Mouse (Mus musculus): Measurements from ENCODE around the gene Nfkb2.

Nfkb2 gene

DNA sequence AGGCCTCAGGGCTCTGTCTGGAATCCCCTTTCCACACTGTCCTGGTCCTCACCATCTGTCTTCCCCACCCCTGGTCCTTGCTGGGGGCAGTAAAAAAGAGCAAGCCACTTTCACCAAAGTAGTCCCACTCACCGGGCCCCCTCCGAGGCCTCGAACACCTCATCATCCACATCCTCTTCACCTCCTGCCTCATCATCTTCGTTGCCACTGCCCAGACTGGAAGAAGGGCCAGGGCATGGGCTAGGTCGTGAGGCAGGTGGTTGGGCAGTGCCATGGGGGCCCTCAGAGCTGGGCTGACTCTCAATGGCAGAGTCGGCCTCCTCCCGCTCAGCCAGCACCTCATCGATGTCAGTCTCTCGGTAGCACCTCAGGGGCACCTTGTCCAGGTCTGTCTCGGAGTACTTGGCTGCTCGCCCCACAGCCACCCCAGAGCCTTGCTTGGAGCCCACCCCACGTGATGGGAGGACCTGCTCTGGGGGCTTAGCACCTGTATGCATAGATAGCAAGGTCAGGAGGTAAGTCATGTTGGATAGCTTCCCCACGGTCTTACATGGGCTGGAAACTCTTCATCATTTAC lies 19.0 kb downstream of the Nfkb2 start:
- no peak for DNase-seq (ENCODE audit: low spot score in 2 of 2)

DNA sequence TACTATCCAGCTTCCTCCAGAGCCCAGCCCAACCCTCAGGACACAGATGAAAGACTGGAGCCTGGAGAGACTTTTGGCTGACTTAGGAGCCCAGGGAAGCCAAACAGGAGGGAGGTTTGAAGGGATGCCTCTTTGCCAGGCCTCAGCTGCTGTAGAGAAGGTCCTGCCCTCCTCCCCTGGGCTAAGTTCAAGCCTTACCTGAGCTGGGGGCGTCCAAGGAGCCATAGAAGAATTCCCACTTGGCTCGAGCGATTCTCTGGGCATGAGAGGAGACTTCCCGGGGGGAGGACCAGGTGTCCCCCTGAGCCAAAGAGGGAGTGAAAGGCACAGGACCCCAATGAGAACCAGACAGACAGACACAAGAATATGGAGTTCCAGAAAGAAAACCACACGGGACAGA lies 19.6 kb downstream of the Nfkb2 start:
- no peak for DNase-seq (ENCODE audit: low spot score in 2 of 2)

DNA sequence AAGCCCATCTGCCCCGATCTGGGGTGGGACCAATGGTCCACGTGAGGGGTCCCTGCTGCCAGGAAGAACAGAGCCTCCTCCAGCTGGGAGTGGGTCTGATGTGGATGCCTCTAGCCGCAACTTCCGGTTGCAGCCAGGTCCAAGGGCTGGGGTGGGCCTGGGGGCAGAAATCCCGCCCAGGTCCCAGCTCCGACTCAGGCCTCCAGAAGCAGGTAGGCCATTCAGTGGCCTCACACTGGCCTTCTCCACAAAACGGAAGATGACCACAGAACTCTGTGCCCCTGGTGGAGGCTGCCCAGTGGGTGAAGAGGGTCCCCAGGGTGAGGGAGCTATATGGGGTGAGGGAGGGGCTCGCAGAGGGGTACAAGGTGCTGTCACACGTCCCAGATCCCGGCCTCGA lies 20.2 kb downstream of the Nfkb2 start:
- DNase-seq (ENCODE audit: low spot score in 2 of 2): no peak

DNA sequence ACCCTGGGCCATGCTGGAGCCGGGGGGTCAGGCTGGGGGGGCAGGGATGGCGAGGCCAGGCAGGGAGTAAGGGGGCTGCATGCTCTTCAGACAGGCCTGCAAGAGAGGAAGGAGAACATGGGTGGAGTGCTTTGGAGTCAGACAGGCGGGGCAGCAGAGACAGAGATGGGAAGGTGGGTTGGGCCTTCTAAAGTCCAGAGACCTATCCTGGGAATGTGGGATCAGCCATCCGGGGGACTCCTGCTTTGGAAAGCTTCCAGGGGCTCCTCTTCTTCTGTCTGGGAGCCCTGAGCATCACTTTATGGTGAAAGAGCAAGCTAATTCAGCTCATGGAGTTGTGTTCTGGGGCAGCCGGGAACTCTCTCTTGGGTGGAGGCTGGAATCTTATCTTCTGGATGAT lies 20.8 kb downstream of the Nfkb2 start:
- DNase-seq (ENCODE audit: low spot score in 2 of 2): no peak

DNA sequence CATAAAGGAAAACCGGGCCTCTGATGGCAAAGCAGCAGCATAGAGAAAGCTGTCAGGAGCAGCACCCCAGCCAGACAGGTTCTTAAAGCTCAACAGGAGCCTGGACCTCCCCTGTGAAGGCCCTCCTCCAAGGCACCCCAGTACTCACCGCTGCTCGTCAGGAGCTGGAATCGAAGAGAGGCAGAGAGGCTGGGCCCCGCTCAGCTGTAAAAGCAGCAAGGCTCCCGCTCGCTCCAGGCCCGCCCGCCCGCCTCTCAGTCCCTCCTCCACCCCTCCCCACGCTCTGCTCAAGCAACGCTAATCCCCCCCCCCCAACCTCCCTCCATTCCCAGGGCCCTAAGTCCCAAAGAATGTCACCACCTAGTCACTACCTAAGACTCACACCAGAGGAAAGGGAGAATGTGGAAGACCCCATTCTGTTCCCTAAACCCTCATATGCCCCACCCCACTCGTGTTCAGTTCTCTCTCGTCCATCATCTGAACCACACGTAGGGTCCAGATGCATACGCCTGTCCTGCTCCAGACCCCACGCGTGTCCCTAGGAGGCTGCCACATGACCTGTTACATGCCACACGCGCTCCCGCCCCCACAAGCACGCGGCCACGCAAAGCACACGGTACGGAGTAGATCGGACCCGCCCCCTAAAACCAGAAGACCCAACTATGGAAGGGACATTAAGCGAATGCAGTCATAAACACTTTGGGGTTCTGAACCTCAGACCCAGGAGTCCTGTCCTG lies 22.1 kb downstream of the Nfkb2 start:
- DNase-seq (ENCODE audit: low spot score in 2 of 2): no peak

DNA sequence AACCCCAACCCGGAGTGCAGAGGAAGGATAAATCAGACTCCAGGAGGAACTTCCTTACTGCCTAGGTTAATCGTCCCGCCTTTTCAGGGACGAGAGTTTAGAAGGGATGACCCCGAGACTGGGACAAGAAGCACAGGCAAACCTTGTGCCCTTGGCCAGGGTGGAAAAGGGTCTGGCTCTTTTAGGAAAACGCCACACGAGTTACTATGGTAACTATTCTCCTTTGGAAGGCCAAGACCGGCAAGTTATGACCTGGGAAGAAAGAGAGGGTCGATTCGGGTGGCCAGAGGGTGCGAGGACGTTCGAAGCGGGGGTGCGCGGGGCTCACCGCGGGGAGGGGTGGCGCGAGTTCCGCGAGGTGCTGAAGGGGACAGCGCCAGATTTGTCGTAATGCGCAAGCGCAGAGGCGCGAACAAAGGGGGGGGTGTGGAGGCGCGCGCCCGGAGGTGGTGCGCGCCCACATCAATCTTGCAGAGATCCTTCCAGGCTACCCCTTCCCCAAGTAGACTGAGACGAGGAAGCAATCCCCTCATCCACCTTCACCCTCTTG lies 22.7 kb downstream of the Nfkb2 start, which contains the start of gene Psd:
Gene Psd, minus strand, starts transcription at position 401 of the 550 bp plus-strand sequence.
- DNase-seq (ENCODE audit: low spot score in 2 of 2): peak in 1 of 2 experiments; percentile 74

DNA sequence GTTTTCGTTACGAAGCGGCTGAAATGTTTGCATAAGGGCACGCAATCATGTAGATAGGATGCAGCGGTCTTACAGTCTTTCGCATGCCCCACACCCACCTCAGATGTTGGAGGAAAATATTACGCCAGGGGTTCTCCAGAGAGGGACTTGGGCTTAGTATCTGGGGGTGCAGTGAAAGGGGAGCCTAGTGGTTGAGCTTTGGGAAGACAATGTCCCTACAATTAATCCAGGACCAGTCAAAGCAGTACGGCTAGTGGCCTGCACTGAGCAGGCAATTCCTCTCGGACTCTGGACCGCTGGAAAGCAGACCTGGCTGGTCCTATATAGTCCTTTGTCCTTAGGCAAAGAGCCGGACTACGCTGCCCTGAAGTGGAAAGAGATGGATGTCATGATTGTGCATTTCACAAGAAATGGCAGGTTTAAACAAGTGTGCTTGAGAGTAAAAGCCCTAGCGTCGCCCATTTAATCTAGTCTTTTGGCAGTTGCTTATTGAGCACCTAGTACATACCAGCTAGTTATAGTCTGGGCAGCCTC lies 23.5 kb downstream of the Nfkb2 start:
- DNase-seq (ENCODE audit: low spot score in 2 of 2): no peak

DNA sequence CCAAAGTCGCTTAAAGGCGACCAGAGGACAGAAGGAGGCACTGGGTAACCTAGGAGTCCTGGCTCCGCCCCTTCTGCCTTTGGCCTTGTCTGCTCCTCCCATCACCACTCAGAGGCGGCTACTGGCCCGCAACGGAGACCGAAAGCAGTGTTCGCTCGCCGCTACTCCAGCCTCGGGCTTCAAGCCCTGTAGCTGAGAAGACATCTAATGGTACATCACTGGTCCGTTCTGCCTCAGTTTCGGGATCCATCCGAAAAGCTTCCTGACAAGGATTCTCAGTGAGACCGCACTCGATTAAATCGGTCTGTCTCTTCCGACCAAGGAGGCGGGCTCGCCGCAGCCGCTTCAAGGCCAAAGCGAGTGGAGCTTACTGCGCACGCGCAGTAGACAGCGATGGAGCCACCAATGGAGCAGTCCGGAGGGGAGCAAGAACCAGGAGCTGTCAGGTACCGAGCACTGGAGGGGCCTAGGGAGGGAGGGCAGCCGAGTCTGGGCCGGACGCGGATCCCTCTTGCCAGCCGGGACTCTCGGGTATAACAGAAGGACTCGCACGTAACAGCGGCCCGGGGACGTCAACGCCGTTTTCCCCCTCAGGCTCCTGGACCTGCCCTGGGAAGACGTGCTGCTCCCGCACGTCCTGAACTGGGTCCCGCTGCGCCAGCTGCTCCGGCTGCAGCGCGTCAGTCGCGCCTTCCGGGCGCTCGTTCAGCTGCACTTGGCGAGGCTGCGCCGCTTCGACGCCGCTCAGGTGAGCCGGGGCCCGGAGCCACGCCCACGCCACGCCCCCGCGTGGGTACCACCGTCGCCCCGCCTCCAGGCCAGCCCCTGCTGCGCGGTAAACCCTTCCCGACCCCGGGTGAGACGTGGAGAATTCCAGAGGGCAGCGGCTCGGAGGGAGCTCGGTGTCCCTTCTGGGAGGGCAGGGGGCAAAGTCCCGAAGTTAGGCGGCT lies 24.2 kb downstream of the Nfkb2 start, which contains the start of gene Fbxl15:
Gene Fbxl15, plus strand, starts transcription at position 104 of the 950 bp plus-strand sequence.
- peak; percentile 83 to 93 for DNase-seq (ENCODE audit: low spot score in 2 of 2)

DNA sequence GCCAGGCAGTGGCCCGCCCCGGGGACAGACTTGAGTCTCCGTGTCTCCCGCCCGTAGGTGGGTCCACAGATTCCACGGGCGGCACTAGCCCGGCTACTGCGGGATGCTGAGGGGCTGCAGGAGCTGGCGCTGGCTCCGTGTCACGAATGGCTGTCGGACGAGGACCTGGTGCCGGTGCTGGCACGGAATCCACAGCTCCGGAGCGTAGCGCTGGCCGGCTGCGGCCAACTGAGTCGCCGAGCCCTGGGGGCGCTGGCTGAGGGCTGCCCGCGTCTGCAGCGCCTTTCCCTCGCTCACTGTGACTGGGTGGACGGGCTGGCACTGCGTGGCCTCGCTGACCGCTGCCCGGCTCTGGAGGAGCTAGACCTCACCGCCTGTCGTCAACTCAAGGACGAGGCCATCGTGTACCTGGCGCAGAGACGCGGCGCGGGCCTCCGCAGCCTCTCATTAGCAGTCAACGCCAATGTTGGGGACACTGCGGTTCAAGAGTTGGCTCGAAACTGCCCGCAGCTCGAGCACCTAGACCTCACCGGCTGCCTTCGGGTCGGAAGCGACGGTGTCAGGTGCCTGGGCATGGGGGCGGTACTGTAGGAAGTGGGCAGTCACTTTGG lies 25.0 kb downstream of the Nfkb2 start:
- no peak for DNase-seq (ENCODE audit: low spot score in 2 of 2)

DNA sequence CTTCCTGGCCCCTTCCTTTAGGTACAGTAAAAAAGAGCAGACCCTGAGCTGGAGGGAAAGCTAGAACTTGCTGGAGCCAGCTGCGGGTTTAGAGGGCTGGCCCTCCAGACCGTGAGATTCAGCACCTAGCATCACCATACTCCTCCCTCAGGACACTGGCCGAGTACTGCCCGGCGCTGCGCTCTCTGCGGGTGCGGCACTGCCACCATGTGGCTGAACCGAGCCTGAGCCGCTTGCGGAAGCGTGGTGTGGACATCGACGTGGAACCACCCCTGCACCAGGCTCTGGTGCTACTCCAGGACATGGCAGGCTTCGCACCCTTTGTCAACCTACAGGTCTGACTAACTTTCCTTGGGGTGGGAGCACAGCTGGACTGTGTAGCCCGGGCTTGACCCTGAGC lies 25.8 kb downstream of the Nfkb2 start:
- DNase-seq (ENCODE audit: low spot score in 2 of 2): peak; percentile 67 to 81

DNA sequence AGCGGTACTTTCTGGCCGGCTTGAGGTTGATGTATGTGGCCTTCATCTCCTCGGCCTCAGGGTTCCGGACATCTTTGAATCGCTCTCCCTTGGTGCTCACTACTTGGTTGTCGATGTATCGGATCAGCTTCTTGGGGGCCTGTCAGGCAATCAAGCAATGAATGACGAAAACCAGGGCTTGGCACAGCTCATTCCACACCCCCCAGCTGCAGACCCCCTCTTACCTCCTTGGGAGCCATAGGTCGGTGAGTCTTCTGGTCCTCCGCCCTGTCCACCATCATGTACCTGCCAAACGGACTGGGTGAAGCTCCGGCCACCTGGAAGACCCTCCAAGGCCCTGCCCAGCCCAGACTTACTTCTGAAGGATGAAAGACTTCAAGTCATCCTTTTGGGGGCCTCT lies 26.6 kb downstream of the Nfkb2 start:
- no peak for DNase-seq (ENCODE audit: low spot score in 2 of 2)

DNA sequence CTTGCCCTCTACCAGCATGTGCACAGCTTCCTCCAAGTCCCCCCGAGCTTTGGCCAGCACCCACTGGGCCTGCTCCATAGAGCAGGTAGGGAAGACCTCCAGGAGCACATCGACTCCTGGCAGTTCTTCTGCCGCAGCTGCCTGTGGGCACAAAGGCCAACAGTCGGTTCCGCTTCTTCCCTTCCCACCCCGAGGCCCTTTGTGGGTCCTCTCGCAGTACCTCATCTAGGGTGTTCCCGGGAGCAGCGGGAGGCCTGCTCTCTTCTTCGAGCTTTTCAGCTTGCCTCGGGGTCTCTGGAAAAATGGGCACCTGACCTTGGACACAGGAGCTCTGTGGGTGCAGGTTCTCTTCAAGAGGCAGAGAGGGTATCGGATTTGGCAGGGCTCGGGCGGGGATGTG lies 27.2 kb downstream of the Nfkb2 start:
- no peak for DNase-seq (ENCODE audit: low spot score in 2 of 2)

DNA sequence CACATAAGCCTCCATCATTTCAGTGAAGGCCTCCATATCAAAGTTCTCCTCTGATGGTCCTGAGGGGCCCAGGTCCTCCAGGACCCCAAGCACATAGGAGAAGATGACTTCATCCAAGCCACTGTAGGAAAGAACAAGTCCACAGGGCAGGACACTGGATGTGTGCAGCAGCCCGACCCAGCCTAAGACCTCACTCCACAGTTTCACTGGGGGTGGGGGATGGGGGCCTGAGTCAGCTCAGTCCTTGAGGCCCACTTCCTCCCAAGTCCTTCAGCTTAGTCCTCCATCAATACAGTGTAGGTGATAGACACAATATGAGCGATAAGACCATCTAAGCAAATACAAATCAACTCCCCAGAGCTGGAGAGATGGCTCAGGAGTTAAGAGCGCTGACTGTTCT lies 27.8 kb downstream of the Nfkb2 start:
- DNase-seq (ENCODE audit: low spot score in 2 of 2): no peak

DNA sequence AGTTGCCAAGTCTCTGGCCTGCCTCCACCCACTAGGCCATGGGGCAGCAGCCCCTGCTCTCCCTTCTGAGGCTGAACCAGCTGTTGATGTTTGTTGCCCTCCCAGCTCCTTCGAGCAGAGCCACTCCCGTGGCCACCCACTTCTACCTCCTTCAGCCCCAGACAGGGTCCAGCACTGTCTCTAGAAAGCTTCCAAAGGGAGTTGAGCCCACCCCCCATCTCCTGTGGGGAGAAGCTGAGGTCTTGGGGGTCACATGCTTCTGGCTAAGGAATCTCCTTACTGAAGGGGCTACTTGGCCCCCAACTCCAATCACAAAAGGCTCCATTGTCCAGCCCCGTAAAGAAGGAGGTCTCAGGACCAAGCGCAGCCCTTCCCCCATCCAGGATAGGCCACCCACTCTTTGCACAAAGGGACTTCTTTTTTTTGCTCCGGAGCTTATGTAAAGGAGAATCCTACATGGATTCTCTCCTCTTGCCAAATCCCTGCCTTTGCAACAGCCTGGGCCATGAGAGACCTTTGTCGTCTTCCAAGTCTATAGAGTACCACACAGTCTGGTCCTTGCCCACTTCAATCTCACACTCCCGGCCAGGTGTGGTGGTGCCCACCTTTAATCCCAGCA lies 28.7 kb downstream of the Nfkb2 start:
- no peak for DNase-seq (ENCODE audit: low spot score in 2 of 2)

DNA sequence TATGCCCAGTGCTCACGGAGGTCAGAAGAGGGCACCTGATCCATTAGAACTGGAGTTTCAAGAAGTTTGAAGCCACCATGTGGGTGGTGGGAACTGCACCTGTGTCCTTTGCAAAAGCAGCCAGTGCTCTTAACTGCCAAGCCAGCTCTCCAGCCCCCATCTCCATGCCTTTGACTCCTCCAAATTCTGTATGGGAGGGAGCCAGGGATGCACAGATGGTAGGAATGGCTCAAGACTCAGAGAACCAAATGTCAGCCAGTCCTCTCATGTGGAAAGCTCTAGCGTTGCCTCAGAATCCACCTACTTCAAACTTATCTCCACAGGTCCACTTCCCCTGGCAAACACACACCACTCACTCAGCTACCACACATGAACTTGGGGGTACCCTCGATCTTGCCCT lies 29.8 kb downstream of the Nfkb2 start:
- no peak for DNase-seq (ENCODE audit: low spot score in 2 of 2)

DNA sequence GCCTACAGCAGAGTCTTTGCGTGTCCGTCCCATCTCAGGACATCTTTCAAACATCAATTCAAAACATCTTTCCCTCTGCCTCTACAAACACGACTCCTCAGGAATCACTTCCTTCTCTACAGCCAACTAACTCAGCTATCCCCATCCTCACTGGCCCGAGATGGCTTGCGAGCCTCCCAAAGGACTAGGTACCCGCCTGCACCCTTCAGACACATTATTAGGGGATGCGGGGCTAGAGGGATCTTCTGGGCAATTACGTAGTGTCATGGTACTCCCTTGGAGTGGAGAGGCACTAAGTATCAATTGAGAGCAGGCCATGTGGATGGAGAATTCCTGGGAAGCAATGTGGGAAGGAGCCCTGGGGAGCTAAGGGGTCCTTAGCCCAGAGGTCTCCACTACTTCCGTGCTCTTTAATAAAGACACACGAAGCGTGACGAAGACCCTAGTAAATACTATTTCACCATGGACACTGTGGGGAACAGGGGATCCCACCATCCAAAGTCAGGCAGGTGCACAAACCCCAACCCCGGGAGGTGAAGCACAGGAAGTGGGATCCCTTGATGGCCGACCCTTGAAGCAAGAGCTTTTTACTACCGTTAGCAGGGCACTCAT lies 33.7 kb downstream of the Nfkb2 start:
- DNase-seq (ENCODE audit: low spot score in 2 of 2): no peak

DNA sequence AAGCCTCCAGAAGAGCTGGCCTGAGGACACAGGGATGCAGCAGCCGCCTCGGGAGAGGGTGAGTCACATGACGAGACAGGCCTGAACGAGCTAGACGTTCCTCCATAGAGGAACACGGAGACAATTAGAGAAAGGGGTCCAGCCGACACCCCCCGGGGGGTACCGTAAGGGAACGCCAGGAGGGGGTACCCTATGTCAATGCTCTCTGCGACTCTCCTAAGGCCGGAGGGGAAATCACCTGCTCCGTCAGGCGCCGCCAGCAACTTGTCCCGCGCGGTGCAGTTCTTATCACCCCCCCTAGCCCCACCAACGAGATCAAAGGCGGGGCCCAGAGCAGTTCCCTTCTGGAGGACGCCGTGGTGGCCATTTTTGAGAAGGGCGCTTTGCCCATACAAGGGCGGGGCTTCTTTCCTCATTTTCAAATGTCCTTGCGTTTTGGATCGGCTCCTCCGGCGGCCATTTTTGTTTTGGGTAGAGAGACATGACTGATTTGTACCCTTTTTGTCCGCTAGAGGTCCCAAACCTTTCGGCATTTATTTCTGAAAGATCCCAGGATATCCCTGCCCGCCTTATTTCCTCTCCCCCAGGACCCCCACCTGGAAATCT lies 34.3 kb downstream of the Nfkb2 start, which contains the start of gene Cuedc2:
Gene Cuedc2, minus strand, starts transcription at position 372 of the 606 bp plus-strand sequence.
- peak; percentile 94 to 99 for DNase-seq (ENCODE audit: low spot score in 2 of 2)

DNA sequence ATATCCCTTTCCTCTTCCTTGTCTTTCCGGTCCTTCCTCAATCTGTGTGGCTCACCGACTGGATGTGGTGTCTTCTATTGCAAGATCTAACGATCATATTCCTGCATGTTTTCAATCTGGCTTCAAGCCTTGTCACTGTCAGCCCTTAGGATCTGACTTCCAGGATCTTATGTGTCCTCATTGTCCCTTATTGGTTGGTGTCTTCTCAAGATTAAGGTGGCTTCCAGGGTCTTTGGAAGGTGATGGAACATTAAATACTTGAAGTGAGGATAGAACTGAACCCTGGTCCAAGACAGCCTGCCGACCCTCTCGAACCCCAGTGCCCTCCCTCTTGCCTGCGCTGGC lies 34.8 kb downstream of the Nfkb2 start:
- DNase-seq (ENCODE audit: low spot score in 2 of 2): no peak

DNA sequence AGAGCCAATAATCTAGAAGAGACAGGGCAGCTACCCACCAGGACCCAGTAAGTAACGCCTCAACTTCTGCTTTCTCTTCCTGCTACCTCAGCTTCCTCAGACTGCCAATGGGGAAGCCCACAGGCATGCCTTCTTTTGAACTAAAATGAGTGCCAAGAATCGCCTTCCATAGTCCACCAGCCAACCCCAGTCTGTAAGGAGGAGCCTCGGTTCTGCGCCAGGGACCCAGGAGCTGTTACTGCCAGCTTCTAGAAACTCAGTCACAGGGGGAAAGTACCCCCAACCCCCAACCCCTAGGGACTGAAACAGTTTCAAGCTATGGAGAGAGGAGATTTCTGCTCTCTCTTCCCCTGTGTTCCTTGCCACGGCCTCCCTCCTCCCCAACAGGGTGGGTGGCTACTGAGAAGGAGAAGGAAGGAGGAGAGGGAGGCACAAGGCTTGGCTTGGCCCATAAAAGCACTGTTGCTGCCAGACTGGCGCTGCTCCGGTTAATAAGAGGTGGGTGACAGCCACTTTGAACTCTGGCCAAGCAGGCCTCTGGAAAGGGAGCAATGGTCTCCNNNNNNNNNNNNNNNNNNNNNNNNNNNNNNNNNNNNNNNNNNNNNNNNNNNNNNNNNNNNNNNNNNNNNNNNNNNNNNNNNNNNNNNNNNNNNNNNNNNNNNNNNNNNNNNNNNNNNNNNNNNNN lies 35.3 kb downstream of the Nfkb2 start:
- DNase-seq (ENCODE audit: low spot score in 2 of 2): peak in 1 of 2 experiments; percentile 59

Measured in cerebellum, postnatal 4 days (tissue).